Mouse (Mus musculus): ENCODE results near the gene Phlda1.

GRCm38 (mm10) chr10:111495888-111496287 lies 10.2 kb upstream of the Phlda1 start:
- no peak for TF ChIP-seq CTCF (IDR thresholded peaks at IDR 0.05; ENCODE audit: low read depth, low read length)
- no peak for TF ChIP-seq GATA1 (IDR thresholded peaks at IDR 0.05; ENCODE audit: borderline replicate concordance, low read length)
- TF ChIP-seq GATA2 (IDR thresholded peaks at IDR 0.05; ENCODE audit: borderline replicate concordance, low read depth, low read length) = no peak
- TF ChIP-seq TAL1 (conservative IDR thresholded peaks at IDR 0.05; ENCODE audit: low read depth, low read length) = no peak

All from G1E (cell line).